Mouse (Mus musculus): ENCODE measurements at regions not wholly inside any gene's neighbourhood (a gene's known extent, or its start where the extent isn't known, plus 50 kb on each side); places are given as distances from the start of the nearest gene placed in this dataset.

DNA sequence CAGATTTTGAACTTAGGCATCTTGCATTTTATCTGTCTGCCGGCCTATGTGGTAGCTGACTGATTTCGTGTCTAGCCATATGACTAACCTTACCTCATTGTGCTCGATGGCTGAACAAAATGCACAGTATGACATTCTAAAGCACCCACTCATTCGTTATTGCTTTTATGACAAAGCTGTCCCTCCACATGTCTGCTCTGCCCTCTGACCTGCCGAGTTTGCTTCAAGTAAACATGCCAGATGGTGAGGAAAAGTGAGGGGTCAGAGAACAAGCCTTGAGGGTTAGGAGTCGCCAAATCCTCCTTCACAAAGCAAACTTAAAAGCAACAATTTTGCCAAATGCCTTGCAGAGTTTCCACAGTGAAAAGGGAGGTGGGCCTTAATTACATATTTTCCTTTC is 196.0 kb upstream of the Elavl2 start:
- no peak for DNase-seq (ENCODE audit: low spot score in 2 of 2)

DNA sequence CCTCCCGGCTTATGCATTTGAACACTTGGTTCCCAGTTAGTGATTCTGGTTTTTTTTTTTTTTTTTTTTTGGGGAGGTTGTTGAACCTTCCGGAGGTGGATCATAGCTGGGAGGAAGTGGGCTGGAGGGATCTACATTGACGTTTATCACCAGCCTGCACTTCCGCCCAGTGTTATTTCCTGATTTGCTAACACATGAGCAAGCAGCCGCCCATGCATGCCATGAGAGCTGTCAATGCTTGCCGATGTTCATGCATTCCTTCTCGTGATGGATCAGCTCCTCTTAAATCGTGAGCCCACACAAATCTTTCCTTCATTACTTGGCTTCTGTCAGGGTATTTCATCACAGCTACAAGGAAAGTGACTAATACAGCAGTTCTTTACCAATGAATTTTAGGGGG is 195.2 kb upstream of the Elavl2 start:
- DNase-seq (ENCODE audit: low spot score in 2 of 2) = no peak

DNA sequence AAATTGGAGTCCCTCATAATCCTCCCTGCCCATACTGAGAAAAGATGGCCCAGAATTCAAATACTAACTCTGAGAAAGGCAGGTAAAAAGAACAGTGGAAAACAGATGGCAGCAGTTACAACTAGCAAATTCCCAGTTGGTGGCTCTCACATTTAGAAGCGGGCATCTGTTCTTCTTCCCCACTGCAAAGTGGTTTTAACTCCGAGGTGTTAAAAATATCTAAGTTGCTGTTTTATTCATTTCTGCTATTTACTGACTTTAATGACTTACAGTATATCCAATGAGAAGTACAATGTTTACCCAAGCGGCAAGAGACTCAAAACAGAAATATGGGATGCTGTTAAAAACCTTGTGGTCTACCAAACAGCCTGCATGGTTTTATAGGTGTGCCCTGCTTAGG is 189.2 kb upstream of the Elavl2 start:
- peak in 1 of 2 experiments; percentile 14 for DNase-seq (ENCODE audit: low spot score in 2 of 2)

DNA sequence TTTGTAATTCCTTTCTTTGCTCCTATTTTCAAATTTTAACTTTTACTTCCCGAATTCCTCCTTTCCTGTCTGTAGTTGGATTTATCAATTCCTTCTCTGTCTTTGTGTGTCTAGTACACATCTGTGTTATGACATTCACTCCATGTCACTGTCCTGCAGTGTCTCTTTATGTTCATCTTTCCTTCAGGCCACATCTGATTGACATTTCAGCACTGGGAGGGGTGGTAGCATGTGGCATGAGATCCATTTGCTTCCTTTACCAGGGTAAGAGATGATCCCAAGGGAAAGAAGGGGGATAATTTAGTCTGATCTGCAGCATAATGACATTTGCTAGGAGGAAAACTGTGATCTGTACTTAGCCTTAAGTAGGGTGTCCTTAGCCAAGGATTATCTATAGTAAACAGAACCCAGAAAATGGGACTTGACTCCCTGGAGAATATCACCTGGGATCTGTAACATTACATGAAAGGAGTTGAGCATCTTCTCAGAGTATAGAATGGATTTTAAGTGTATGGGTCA is 187.0 kb upstream of the Elavl2 start:
- DNase-seq (ENCODE audit: low spot score in 2 of 2) = no peak

DNA sequence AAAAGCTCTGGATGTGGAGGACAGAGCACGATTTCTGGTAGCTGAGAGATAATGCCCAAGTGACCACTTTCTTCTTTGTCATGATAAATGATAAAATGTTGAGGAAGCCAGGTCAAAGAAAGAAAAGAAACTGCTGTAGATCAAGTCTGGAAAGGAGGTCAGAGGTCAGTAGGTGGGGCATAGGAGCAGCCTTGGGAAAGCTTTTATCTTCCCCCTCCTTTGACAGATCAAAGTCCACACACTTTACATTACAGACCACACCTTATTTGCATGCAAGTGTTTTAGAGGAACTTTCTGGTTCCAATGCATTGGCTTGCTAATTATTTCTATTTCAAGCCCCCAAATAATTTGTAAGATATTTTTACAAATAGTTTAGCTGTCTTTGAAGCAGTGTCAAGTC is 182.4 kb upstream of the Elavl2 start:
- DNase-seq (ENCODE audit: low spot score in 2 of 2) = no peak

DNA sequence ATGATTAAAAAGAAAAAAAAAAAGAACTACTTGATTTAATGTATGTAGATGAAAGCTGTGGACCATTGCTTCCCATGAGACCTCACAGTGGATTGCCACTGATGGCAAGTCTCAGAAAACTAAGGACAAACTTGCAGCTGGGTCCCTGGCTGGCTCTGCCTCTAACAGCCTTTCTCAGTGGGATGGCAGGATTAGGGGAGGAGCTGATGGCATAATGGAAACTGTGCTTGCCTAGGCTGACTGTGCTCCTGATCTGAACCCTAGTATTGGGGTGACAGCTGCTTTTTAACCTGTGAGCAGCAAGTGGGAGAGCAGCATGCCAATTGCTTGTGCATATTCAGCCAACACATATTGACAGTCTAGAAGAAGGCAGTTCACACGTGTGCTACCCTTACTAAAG is 156.9 kb upstream of the Elavl2 start:
- DNase-seq (ENCODE audit: low spot score in 2 of 2) = no peak

DNA sequence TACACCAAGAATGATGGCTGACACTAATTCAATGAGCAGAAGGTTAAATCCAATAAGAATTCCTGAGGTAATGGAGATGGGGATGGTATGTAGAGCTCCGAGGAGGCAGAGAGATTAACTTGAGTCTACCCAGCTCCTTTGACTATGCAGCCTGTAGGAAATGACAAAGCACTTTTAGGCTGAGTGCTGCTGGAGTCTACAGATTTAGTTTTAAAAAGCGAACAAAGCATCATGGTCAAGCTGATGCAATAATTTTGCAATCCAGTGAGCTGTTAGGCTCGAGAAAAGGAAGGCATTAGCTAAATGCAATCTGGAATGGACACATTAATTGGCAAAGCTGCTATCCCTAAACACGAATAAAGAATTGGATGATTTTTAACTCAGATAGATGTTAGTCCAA is 156.4 kb upstream of the Elavl2 start:
- no peak for DNase-seq (ENCODE audit: low spot score in 2 of 2)

DNA sequence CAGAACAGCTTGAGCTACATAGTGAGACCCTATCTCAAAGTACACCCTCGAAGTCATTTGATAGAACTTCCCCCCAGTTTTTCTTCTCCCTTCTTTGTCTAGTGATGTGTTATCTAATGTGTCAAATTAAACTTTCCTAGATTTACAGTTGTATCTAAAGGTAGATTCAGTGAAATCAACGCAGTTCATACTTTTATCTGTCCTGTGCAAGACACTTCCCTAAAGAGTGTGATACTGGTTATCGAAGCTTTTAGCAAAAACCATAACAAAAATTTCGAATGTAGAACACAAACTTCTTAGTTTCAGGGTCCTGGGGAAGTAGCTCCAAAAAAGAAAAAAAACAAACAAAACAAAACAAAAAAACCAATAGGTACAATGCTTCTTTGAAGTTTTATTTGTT is 123.8 kb upstream of the Elavl2 start:
- no peak for DNase-seq (ENCODE audit: low spot score in 2 of 2)

DNA sequence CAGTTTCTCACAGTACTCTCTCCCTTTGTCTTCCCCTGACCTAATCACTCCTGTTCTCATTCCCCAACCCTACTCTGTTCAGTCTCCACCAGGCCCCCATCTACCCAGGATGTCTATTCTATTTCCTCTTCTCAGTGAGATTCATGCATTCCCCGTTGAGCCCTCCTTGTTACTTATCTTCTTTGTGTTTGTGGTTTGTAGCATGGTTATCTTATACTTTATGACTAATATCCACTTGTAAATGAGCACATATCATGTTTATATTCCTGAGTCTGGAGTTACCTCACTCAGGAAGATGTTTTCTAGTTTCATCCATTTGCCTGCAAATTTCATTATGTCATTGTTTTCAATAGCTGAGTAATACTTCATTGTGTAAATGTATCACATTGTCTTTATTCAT is 111.0 kb upstream of the Elavl2 start:
- DNase-seq (ENCODE audit: low spot score in 2 of 2) = no peak

DNA sequence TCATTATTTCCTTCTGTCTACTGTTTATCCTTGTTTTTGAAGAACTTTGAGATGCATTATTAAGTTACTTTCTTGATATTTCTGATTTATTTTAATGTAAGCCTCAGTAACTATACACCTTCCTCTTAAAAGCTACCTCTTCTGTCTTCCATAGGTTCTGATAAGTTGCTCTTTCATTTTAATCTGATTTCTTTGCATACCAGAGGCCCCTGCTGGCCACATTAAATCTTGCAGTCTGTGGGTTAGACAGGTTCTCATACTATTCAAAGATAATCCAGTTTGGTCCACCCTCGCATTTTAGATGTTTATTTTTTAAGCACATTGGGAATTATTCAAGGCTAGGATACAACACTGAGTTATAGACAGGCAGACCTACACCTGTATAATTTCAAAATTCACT is 109.4 kb upstream of the Elavl2 start:
- DNase-seq (ENCODE audit: low spot score in 2 of 2) = no peak

DNA sequence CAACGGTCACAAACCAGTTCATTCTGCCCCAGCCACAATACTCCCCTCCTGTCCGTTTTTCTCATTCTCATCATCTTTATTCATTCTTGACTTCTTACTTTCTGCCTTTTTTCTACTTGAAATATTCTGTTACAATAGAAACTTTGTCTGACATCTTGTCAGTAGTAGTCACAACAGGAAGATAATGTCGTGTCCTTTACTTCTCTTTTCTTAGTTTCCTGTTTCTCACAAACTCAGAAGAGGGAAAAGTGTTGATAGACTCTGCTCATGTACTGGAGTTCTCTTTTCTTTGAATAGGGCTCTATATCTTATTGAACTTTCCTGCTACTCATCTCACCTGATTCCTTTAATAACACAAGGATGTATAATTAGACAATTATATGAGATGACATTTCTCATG is 102.7 kb upstream of the Elavl2 start:
- DNase-seq (ENCODE audit: low spot score in 2 of 2) = no peak

DNA sequence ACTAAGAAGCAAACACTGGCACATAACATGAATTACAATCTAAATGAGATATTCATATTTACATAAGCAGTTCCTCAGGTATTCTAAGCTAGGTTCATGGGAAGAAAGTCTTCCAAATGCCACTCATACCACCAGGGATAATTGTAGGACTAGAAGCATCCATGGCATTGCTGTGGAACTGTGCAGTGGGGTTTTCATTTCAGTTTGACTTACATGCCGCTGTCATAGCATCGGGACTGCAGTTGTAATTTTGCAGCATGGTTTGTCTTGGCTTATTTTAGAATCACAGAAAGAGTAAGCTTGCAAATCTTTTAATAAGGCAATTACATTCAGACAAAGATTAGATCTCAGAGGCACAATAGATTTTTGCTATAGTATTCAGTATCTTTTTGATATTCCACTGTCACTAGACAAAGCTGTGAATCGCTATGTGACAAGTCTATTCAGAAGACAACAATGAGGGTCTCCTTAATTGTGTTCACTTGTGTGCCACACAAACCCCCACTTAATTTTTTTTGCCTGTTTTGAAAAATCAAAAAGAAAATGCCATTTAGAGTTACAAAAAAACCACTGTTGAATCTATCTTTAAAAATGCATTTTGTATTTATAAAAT is 81.4 kb upstream of the Elavl2 start:
- DNase-seq (ENCODE audit: low spot score in 2 of 2) = no peak

Measured in frontal cortex, postnatal 14 days (tissue).